Mouse (Mus musculus) E14TG2a.4 (cell line): ENCODE data around the gene Adap1.

Experiments used
- H3K27me3 ChIP-seq: 2 replicates; pipeline ENCODE4 v1.6.1; 2014; ENCODE audit warnings: low read length, control low read depth; ENCODE audit not compliant: insufficient read depth
- H3K36me3 ChIP-seq: 2 replicates; pipeline ENCODE4 v1.6.1; 2014; ENCODE audit warnings: low read length, control low read depth; ENCODE audit not compliant: insufficient read depth
- H3K4me1 ChIP-seq: replicated peaks from 2 replicates; pipeline ENCODE4 v1.6.1; 2014; ENCODE audit warnings: low read depth, low read length, control low read depth
- H3K4me3 ChIP-seq: replicated peaks from 2 replicates; pipeline ENCODE4 v1.5.1; 2014; ENCODE audit warnings: mild to moderate bottlenecking, low read length
- H3K9me3 ChIP-seq: 2 replicates; pipeline ENCODE4 v1.6.1; 2014; ENCODE audit warnings: low read length, control low read depth
- CTCF ChIP-seq: conservative IDR thresholded peaks from 2 replicates; pipeline ENCODE4 v1.5.1; 2014; ENCODE audit warnings: low read length
- NANOG ChIP-seq: IDR thresholded peaks from 2 replicates; pipeline ENCODE4 v1.6.1; 2014; ENCODE audit warnings: borderline replicate concordance, low read length, mixed read lengths
- POU5F1 ChIP-seq: IDR thresholded peaks from 2 replicates; pipeline ENCODE4 v1.6.1; 2014; ENCODE audit warnings: low read length, borderline replicate concordance

Gene Adap1

DNA sequence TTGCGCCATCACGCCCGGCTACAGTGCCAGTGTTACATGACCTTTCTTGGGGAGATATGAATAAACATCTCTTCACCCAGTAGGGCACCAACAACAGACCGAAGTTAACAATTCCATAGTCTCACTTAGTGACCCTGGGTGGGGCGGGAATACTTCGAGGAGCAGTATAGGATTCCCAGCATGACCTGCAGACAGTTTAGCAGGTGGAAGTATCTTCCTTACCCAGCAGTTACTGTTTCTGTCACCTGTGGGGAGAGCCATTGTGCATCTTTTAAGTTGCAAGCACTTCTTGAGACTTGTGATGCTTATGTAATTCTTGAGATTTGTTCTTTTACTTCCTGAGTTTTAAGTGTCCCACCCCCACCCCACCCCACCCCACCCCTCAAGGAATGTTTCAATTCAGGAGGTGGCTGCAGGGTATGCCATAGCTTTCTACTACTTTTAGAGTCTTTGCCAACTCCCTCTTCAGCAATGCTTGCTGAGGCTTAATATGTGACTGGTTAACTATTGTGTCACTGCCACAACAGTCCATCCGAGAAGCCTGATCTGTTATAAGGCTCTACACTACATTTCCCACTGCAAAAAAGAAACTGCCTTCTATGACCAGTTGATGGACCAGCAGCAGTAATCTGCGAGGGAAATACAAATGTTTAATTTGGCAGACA lies 66.9 kb downstream of the Adap1 start:
- Histone ChIP-seq H3K36me3 (peaks cover 88% of the 10 kb centered on the region), H3K9me3 (no peaks in the 10 kb centered on the region), H3K4me1 (peaks cover 80% of the 10 kb centered on the region), H3K4me3 (0 out of 2 replicates have a peak overlapping the region, but pooled peaks have one; percentile 2), H3K27me3 (no peaks in the 10 kb centered on the region)
- TF ChIP-seq NANOG = 0 out of 2 replicates have a peak, but pooled peaks have one; percentile 21
- no peak for TF ChIP-seq POU5F1

DNA sequence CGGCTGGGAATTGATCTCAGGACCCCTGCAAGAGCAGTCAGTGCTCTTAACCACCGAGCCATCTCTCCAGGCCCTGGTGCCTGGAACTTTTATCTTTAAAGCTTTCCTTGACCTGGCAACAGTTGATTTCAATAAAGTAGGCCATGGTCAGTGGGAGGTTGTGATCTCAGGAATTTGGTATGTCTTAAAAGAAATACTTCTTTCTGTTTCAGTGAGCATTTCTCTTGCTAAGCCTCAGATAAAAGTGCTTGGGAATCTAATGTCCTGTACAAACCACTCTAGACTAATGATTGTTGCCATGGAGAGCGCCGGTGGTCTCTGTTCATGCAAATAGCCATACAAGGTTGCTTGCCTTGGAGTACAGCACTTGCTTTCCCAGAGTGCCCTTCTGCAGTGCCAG lies 67.6 kb downstream of the Adap1 start:
- no peak for TF ChIP-seq CTCF
- TF ChIP-seq POU5F1 = no peak
- TF ChIP-seq NANOG = no peak
- H3K9me3 ChIP-seq = no peaks in the 10 kb centered on the region
- H3K36me3 ChIP-seq = peaks cover 81% of the 10 kb centered on the region
- H3K4me1 ChIP-seq = peaks cover 82% of the 10 kb centered on the region
- 0 out of 2 replicates have a peak overlapping the region, but pooled peaks have one; percentile 2 for H3K4me3 ChIP-seq
- no peaks in the 10 kb centered on the region for H3K27me3 ChIP-seq

DNA sequence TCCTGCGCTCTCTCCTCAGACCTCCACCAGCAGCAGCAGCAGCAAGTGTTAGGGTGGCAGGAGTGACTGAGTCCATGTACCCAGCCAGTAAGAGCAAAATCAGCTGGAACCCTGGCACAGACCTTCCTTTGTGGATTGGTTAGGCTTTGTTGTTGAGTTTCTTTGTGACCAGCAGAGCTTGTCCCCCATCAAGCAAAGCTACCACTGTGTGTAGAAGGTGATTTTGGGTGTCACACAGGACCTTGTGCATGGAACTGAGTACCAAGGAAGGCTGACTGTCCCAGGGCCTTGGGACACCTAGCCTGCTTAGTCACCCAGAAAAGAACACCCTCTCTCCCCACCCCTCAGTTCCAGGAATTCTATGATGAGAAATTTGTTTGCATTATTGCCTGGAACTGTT lies 68.2 kb downstream of the Adap1 start:
- peaks cover 76% of the 10 kb centered on the region for H3K36me3 ChIP-seq
- H3K9me3 ChIP-seq = no peaks in the 10 kb centered on the region
- H3K4me1 ChIP-seq = peaks cover 81% of the 10 kb centered on the region
- TF ChIP-seq CTCF = no peak
- no peak for TF ChIP-seq NANOG
- TF ChIP-seq POU5F1 = no peak
- H3K4me3 ChIP-seq = no peak overlapping the region
- no peaks in the 10 kb centered on the region for H3K27me3 ChIP-seq

- Histone ChIP-seq H3K4me3 (no peak overlapping the region), H3K4me1 (peaks cover 82% of the 10 kb centered on the region), H3K36me3 (peaks cover 66% of the 10 kb centered on the region), H3K27me3 (no peaks in the 10 kb centered on the region), H3K9me3 (no peaks in the 10 kb centered on the region)
- TF ChIP-seq POU5F1 (no peak), CTCF (no peak), NANOG (no peak)
These were observed 69.1 kb downstream of the Adap1 start for GRCm38 (mm10) chr5:139256211-139256765.

DNA sequence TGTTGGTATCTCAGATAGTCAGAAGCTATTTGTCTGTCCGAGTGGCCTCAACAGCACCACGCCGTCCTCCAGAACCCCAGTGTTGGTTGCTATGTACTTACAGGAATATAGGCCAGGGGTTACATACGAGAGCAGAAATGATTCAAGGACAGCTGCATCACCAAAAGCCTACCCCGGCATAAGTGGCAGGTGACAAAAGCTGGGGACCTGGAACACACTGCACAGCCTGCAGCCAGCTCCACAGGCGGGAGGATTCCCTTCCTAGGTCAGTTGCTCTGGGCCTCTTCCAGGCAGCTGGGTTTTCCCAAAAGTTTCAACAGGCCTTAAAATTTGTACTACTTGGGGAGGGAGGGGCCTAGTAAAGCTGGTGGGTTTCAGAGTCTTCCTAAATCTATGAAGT lies 69.6 kb downstream of the Adap1 start:
- TF ChIP-seq POU5F1 = no peak
- TF ChIP-seq CTCF = no peak
- no peak for TF ChIP-seq NANOG
- no peaks in the 10 kb centered on the region for H3K9me3 ChIP-seq

GRCm38 (mm10) chr5:139254938-139255337 lies 70.5 kb downstream of the Adap1 start:
- H3K4me3 ChIP-seq = peak overlapping the region; percentile 37
- H3K9me3 ChIP-seq = no peaks in the 10 kb centered on the region
- H3K27me3 ChIP-seq = no peaks in the 10 kb centered on the region
- peaks cover 77% of the 10 kb centered on the region for H3K4me1 ChIP-seq
- TF ChIP-seq POU5F1 = no peak
- no peak; the same call in 1 of the 2 replicates for TF ChIP-seq CTCF
- no peak for TF ChIP-seq NANOG
- H3K36me3 ChIP-seq = peaks cover 64% of the 10 kb centered on the region

More for the DNA sequence above, 69.6 kb downstream of the Adap1 start:
- Histone ChIP-seq H3K27me3 (no peaks in the 10 kb centered on the region), H3K4me1 (peaks cover 86% of the 10 kb centered on the region), H3K36me3 (peaks cover 64% of the 10 kb centered on the region), H3K4me3 (peak overlapping the region; percentile 37)

DNA sequence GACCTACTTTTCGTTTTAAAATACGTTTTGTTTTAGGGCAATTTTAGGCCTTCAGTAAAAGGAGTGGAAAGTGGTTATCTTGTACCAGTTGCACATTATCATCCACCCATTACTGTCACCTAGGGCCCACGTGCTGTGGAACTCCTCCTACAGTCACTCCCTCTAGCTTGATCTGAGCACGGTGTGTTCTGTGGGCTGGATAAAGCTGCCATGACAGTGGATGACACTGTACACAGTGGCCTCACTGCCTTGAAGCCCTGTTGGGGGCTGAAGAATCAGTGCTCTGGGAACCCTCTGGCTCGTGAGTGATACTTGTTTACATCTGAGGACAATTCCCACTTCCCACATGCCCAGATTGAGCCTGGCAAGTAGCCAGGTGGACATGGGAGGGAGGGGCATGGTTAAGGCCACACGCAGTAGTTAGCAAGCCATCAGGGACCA lies 72.1 kb downstream of the Adap1 start:
- TF ChIP-seq CTCF = no peak
- no peak for TF ChIP-seq POU5F1
- TF ChIP-seq NANOG = no peak

GRCm38 (mm10) chr5:139252910-139253245 lies 72.5 kb downstream of the Adap1 start:
- Histone ChIP-seq H3K36me3 (peaks cover 69% of the 10 kb centered on the region), H3K4me1 (peaks cover 57% of the 10 kb centered on the region), H3K27me3 (no peaks in the 10 kb centered on the region), H3K9me3 (no peaks in the 10 kb centered on the region), H3K4me3 (peak overlapping the region; percentile 95)
- TF ChIP-seq POU5F1 = no peak
- TF ChIP-seq CTCF = no peak
- TF ChIP-seq NANOG = no peak

More for the DNA sequence above, 72.1 kb downstream of the Adap1 start:
- peaks cover 62% of the 10 kb centered on the region for H3K4me1 ChIP-seq
- H3K4me3 ChIP-seq = peak overlapping the region; percentile 95
- H3K9me3 ChIP-seq = no peaks in the 10 kb centered on the region
- H3K36me3 ChIP-seq = peaks cover 66% of the 10 kb centered on the region
- H3K27me3 ChIP-seq = no peaks in the 10 kb centered on the region

- Histone ChIP-seq H3K36me3 (peaks cover 70% of the 10 kb centered on the region), H3K27me3 (no peaks in the 10 kb centered on the region), H3K9me3 (no peaks in the 10 kb centered on the region), H3K4me1 (peaks cover 51% of the 10 kb centered on the region), H3K4me3 (peak within 1 kb of the TSS; percentile 95)
- TF ChIP-seq NANOG = no peak
- TF ChIP-seq POU5F1 = no peak
- TF ChIP-seq CTCF = no peak
These were observed 73.1 kb downstream of the Adap1 start, which contains the start of gene Get4 for GRCm38 (mm10) chr5:139252081-139252909. Gene Get4 (plus strand): TSS chr5:139252324.
